16 mouse cellular contexts compared by ENCODE assay signal in the genomic region with DNA sequence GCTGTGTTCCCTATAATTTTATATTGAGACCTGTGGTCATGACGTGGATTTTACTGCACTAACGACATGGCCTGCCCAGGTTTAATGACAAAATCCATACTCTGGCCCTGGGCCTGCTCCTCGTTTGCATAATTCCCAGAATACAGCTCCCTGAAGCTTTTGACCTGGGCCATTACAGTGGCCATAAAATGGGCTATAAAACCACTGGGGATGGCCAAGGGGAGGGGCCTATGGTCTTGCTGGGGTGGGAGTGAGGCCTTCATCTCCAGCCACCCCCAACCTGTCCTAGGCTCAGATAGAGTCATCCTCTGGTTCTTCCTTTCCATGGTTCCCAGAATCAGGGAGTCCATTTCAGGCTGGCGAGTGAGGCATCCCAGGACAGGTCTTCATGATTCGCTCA. TPM values are rescaled to one million over a fixed set of nuclear protein-coding genes. Genes with fewer than 3 reads are reported as not detected.
DNase-seq lines count a peak whose midpoint lies in the region; ATAC-seq and TF ChIP-seq lines count a peak whose summit lies in the region.
"Had no signal": no experiment of that assay in that cellular context is flagged by ENCODE, and none has a peak within 500 bp of the region (broad histone marks: within the 10 kb centered on the region; RNA-seq: fewer than 3 reads in every experiment).

No protein-coding gene starts in this region.

- no peaks in the 10 kb centered on the region for H3K9me3 ChIP-seq in hindbrain, embryonic 11.5 days (ENCODE audit: control insufficient read depth, low read length)
- no peaks in the 10 kb centered on the region for H3K9me3 ChIP-seq in hindbrain, postnatal 0 days (ENCODE audit: low read length)
- no peaks in the 10 kb centered on the region for H3K9me3 ChIP-seq in MEL (replicated peaks; ENCODE audit: insufficient read depth, low read length)
- no peaks in the 10 kb centered on the region for H3K9me3 ChIP-seq in liver, embryonic 12.5 days (replicated peaks)
- H3K9me3 ChIP-seq: embryonic facial prominence, embryonic 13.5 days; lung, embryonic 15.5 days had no signal

- H3K27ac ChIP-seq in hindbrain, embryonic 11.5 days (ENCODE audit: low read depth, low read length) = peak overlapping the region; percentile 54; the same call in 1 of the 2 replicates
- no peak overlapping the region for H3K27ac ChIP-seq in hindbrain, postnatal 0 days
- peak overlapping the region; percentile 92 for H3K27ac ChIP-seq in MEL (ENCODE audit: control insufficient read depth, low read depth, low read length)
- H3K27ac ChIP-seq in liver, embryonic 12.5 days = peak overlapping the region; percentile 97
- H3K27ac ChIP-seq in layer of hippocampus, adult 2 months = no peak overlapping the region
- H3K27ac ChIP-seq: embryonic facial prominence, embryonic 13.5 days; lung, embryonic 15.5 days had no signal

- no peak overlapping the region for H3K9ac ChIP-seq in hindbrain, embryonic 11.5 days (ENCODE audit: low read depth, low read length)
- no peak overlapping the region for H3K9ac ChIP-seq in hindbrain, postnatal 0 days (replicated peaks; ENCODE audit: low read length)
- H3K9ac ChIP-seq in MEL (ENCODE audit: control insufficient read depth, low read depth, low read length, poor library complexity, severe bottlenecking) = peak overlapping the region; percentile 65
- peak overlapping the region; percentile 71 for H3K9ac ChIP-seq in liver, embryonic 12.5 days
- H3K9ac ChIP-seq: lung, embryonic 15.5 days had no signal

- H3K36me3 ChIP-seq in hindbrain, embryonic 11.5 days (ENCODE audit: control insufficient read depth, insufficient read depth, low read length) = no peaks in the 10 kb centered on the region
- H3K36me3 ChIP-seq in hindbrain, postnatal 0 days (ENCODE audit: insufficient read depth, low read length) = no peaks in the 10 kb centered on the region
- peaks cover 0 to 10% of the 10 kb centered on the region in 2 experiments; a peak in 2 of 4 replicates for H3K36me3 ChIP-seq in MEL (ENCODE audit: control insufficient read depth in 1 of 2, insufficient read depth in 2 of 2, low read length in 2 of 2)
- H3K36me3 ChIP-seq in liver, embryonic 12.5 days = no peaks in the 10 kb centered on the region
- H3K36me3 ChIP-seq: embryonic facial prominence, embryonic 13.5 days; lung, embryonic 15.5 days had no signal

- H3K27me3 ChIP-seq in hindbrain, embryonic 11.5 days (ENCODE audit: control insufficient read depth, insufficient read depth, low read length) = peaks cover 35% of the 10 kb centered on the region
- peaks cover 17% of the 10 kb centered on the region; the same call in 1 of the 2 replicates for H3K27me3 ChIP-seq in hindbrain, postnatal 0 days (ENCODE audit: insufficient read depth, low read length)
- no peaks in the 10 kb centered on the region for H3K27me3 ChIP-seq in MEL (ENCODE audit: control insufficient read depth in 1 of 2, insufficient read depth in 2 of 2, low read length in 2 of 2)
- peaks cover 55% of the 10 kb centered on the region for H3K27me3 ChIP-seq in liver, embryonic 12.5 days (replicated peaks)
- H3K27me3 ChIP-seq: CH12.LX had no signal

- ATAC-seq in hindbrain, embryonic 11.5 days (ENCODE audit: low FRiP score) = no peak
- no peak for ATAC-seq in hindbrain, postnatal 0 days
- ATAC-seq in liver, embryonic 12.5 days = no peak; the same call in none of the 2 replicates

- 46% methylated on average over 5 of the region's 5 CpGs for WGBS in hindbrain, embryonic 11.5 days
- WGBS in hindbrain, postnatal 0 days = 65% methylated on average over 5 of the region's 5 CpGs
- 51% methylated on average over 5 of the region's 5 CpGs for WGBS in liver, embryonic 12.5 days (ENCODE audit: insufficient replicate concordance)

- H3K79me2 ChIP-seq in MEL (ENCODE audit: control insufficient read depth, insufficient read depth, low read length, poor library complexity) = no peaks in the 10 kb centered on the region

- peaks cover 11% of the 10 kb centered on the region; the same call in 1 of the 2 replicates for H3K4me1 ChIP-seq in hindbrain, embryonic 11.5 days (replicated peaks; ENCODE audit: control insufficient read depth, insufficient read depth, low read length)
- 0 out of 2 replicates have a peak, but pooled peaks cover 5% of the 10 kb centered on the region for H3K4me1 ChIP-seq in hindbrain, postnatal 0 days (ENCODE audit: insufficient read depth, low read length)
- peaks cover 8 to 24% of the 10 kb centered on the region in 2 experiments for H3K4me1 ChIP-seq in MEL (ENCODE audit: control insufficient read depth in 1 of 2, insufficient read depth in 2 of 2, low read length in 2 of 2)
- H3K4me1 ChIP-seq in liver, embryonic 12.5 days = peaks cover 44% of the 10 kb centered on the region

- no peak overlapping the region for H3K4me2 ChIP-seq in hindbrain, embryonic 11.5 days (replicated peaks; ENCODE audit: low read depth, low read length)
- H3K4me2 ChIP-seq in hindbrain, postnatal 0 days (ENCODE audit: low read depth, low read length) = no peak overlapping the region
- H3K4me2 ChIP-seq in liver, embryonic 12.5 days = peak overlapping the region; percentile 86

- no peak for TF ChIP-seq RAD21 in MEL (IDR thresholded peaks at IDR 0.05; ENCODE audit: low read depth, low read length)

- TF ChIP-seq POLR2A in MEL (IDR thresholded peaks at IDR 0.05; ENCODE audit: control insufficient read depth in 1 of 2, insufficient read depth in 1 of 2, low read depth in 1 of 2, low read length in 2 of 2, poor library complexity in 1 of 2) = no peak

- no peak overlapping the region for H3K4me3 ChIP-seq in hindbrain, embryonic 11.5 days (ENCODE audit: low read depth, low read length)
- no peak overlapping the region for H3K4me3 ChIP-seq in hindbrain, postnatal 0 days (ENCODE audit: low read length)
- peak overlapping the region; percentile 13 to 15; a peak in 3 of 4 replicates for H3K4me3 ChIP-seq in MEL (ENCODE audit: control insufficient read depth in 1 of 2, insufficient read depth in 1 of 2, low read depth in 2 of 2, low read length in 2 of 2)
- H3K4me3 ChIP-seq in liver, embryonic 12.5 days = peak overlapping the region; percentile 55
- no peak overlapping the region for H3K4me3 ChIP-seq in layer of hippocampus, adult 2 months
- H3K4me3 ChIP-seq: embryonic facial prominence, embryonic 13.5 days; lung, embryonic 15.5 days had no signal

- TF ChIP-seq EP300 in MEL (IDR thresholded peaks at IDR 0.05; ENCODE audit: low read depth in 1 of 2, low read length in 2 of 2) = no peak

- DNase-seq in hindbrain, embryonic 11.5 days (ENCODE audit: low spot score) = no peak
- no peak for DNase-seq in hindbrain, postnatal 0 days (ENCODE audit: low spot score)
- DNase-seq in MEL (ENCODE audit: low read depth, low spot score) = no peak
- DNase-seq in forelimb bud, embryonic 11.5 days (ENCODE audit: low read depth, low spot score) = peak; percentile 41
- no peak for DNase-seq in cerebellum, postnatal 36 days
- DNase-seq in layer of hippocampus, adult 2 months (ENCODE audit: low spot score in 2 of 2) = no peak
- DNase-seq in cerebellum, adult 8-10 months = no peak
- DNase-seq: cerebellum, postnatal 10 days; gastrocnemius, postnatal 36 days; heart, postnatal 36 days; kidney, postnatal 14 days had no signal

- TF ChIP-seq CTCF in hindbrain, postnatal 0 days (IDR thresholded peaks at IDR 0.05; ENCODE audit: low read depth) = no peak
- TF ChIP-seq CTCF in MEL (IDR thresholded peaks at IDR 0.05 in 2 of 3, conservative IDR thresholded peaks at IDR 0.05 in 1 of 3; ENCODE audit: control insufficient read depth in 1 of 3, insufficient read depth in 1 of 3, low read depth in 2 of 3, low read length in 3 of 3, poor library complexity in 1 of 3, severe bottlenecking in 1 of 3) = no peak
- no peak for TF ChIP-seq CTCF in layer of hippocampus, adult 2 months (conservative IDR thresholded peaks at IDR 0.05)

TF ChIP-seq in MEL, 35 proteins besides CTCF, POLR2A, EP300 and RAD21:
- TF ChIP-seq GABPA (IDR thresholded peaks at IDR 0.05; ENCODE audit: low read depth, low read length) = no peak
- no peak for TF ChIP-seq SMC3 (IDR thresholded peaks at IDR 0.05; ENCODE audit: low read depth, low read length)
- TF ChIP-seq SIN3A (IDR thresholded peaks at IDR 0.05; ENCODE audit: low read length) = no peak
- TF ChIP-seq USF1 (IDR thresholded peaks at IDR 0.05; ENCODE audit: low read depth, low read length) = no peak
- TF ChIP-seq ZMIZ1 (IDR thresholded peaks at IDR 0.05; ENCODE audit: low read depth, low read length) = no peak

RNA-seq across cellular contexts. Expression of gene Armh1, which starts 60.0 kb away (rescaled TPM):
- polyA plus RNA-seq in hindbrain, embryonic 11.5 days (2014; fragmentation: Nextera tagmentation; extraction: Ambion mirVana) = 0.53 TPM in 1 of 2 replicates, not detected in the other
- total RNA-seq in hindbrain, postnatal 0 days (2014; rRNA removed) = 3.2 and 3.6 TPM in 2 replicates
- 2.6 and 3.0 TPM in 2 replicates for polyA plus RNA-seq in hindbrain, postnatal 0 days (2015; fragmentation: Nextera tagmentation; extraction: Ambion mirVana)
- total RNA-seq in MEL (2012; rRNA removed) = not detected in 2 replicates
- not detected for polyA plus RNA-seq in MEL (2012; ENCODE audit: insufficient read depth in 1 of 2, insufficient read length in 2 of 2, low read depth in 1 of 2, low replicate concordance in 2 of 2, missing spikeins in 1 of 2)
- 0.17 TPM in 1 of 2 replicates, not detected in the other for polyA plus RNA-seq in liver, embryonic 12.5 days (2016; fragmentation: Nextera tagmentation; extraction: Ambion mirVana)
- under 1 TPM; 0.47 to 0.59 TPM for total RNA-seq in layer of hippocampus, adult 2 months (2021)
- total RNA-seq: CH12.LX; gastrocnemius, postnatal 36 days; heart, postnatal 36 days; megakaryocyte-erythroid progenitor cell, adult 5-6 weeks had no signal

Comparison
In these comparisons a context has a peak if more than half of its experiments do, and no peak if none do; other contexts are left out.
1. H3K27ac ChIP-seq: peak in hindbrain, embryonic 11.5 days (single experiment), MEL (single experiment) and liver, embryonic 12.5 days (single experiment); none in hindbrain, postnatal 0 days (single experiment) and layer of hippocampus, adult 2 months (single experiment).
2. H3K4me3 ChIP-seq: peak in MEL (2 of 2) and liver, embryonic 12.5 days (single experiment); none in hindbrain, embryonic 11.5 days (single experiment), hindbrain, postnatal 0 days (single experiment) and layer of hippocampus, adult 2 months (single experiment).
3. H3K9ac ChIP-seq: peak in MEL (single experiment) and liver, embryonic 12.5 days (single experiment); none in hindbrain, embryonic 11.5 days (single experiment) and hindbrain, postnatal 0 days (single experiment).